Mouse (Mus musculus) megakaryocyte progenitor cell, adult 5-6 weeks (primary cell): ENCODE results near the gene Sytl3. TPM values are rescaled to one million over a fixed set of nuclear protein-coding genes. Genes with fewer than 3 reads are reported as not detected.
A peak's percentile ranks its signal among the peaks of the same experiment; 100 is the strongest.

Source experiments
- ATAC-seq: replicated peaks from 2 replicates; pipeline ENCODE4 v1.8.0; 2016; ENCODE audit warnings: mild to moderate bottlenecking, moderate TSS enrichment, inconsistent platforms; ENCODE audit not compliant: poor library complexity
- total RNA-seq, 2 experiments: library from RNA; stranded (forward) in 1 of 2; stranded (reverse) in 1 of 2; fragments of 157-497, 149-512 nt in 1 of 2; fragments of 200-1000 nt in 1 of 2; gene quantifications; 2 replicates each; pipeline versions ENCODE4 v1.2.3 to v1.2.4; 2015 to 2017

Gene Sytl3
- total RNA-seq, 2 experiments from 2014 or later, result 0.30 TPM; not detected in 1

- no peak for ATAC-seq
Observed at GRCm38 (mm10) chr17:6734746-6735441, 76.0 kb downstream of the Sytl3 start.

- ATAC-seq, result peak; percentile 27; the same call in 1 of the 2 replicates
Observed at GRCm38 (mm10) chr17:6736306-6737272, 77.7 kb downstream of the Sytl3 start.

DNA sequence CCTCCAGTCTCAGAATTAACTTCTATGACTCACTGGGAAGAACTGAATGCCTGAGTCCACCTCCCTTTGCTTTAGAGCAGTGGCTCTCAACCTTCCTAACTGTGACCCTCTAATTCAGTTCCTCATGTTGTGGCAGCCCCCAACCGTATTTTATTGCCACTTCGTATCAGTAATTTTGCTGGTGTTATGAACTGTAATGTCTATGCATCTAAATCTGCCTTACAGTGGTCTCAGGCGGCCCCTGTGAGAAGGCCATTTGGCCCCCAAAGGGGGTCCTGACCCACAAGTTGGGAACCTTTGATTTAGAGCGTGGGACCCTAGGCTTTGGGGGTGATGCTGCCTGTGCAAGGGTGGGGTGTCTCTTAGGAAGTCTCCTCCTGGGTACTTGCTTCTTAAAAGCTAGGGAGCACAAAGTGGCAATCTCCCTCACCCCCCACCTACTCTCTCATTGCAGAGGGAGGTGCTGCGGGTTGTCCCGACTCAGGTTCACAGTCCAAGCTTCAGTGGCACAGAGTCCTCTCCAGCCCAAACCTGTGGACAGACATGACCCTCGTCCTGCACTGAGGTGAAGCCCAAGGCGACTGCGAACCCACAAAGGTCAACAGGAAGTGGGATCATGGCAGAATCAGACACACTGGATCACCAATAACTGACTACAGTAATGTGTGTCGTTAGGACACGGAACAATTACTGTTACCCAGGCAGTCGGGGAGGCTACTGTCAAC is 78.5 kb downstream of the Sytl3 start:
- ATAC-seq, result no peak

- no peak for ATAC-seq
Observed at GRCm38 (mm10) chr17:6738836-6739235, 79.9 kb downstream of the Sytl3 start.

DNA sequence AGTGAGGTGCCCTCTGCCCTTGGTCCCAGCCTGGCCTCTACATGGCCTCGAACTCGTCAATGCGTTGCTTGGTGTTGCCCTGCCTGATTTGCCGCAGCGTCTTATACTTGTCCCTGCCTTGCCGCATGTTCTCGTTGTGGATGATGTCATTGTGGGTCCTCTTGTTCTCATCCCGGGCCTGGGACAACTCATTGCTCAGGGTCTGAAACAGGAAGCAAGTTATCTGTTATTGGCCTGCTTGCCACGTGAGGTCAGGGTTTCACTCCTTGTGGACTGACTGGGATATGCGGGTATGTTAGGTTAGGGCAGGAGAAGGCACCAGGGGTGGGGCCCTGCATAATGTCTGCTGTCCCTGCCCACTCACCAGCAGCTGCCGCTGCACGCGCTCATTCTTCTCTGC is 80.4 kb downstream of the Sytl3 start:
- ATAC-seq, result no peak

DNA sequence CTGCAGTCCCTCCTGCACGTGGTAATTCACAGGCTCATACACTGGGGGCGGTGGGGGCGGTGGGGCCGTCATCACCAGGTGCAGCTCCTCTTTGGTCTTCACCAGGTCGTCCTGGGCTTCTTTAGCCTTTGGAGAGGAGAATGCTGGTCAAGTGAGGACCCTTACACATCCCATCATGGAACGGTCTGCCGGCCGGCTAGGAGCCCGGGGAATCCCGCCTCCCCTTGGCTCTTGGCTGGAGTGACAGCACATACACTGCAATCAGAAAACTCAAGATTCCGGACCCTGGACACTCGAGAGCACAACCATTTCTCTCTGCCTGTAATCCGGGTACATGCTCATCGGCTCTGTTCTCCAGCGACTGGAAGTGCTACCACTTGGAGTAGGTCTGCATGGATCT is 80.9 kb downstream of the Sytl3 start:
- ATAC-seq, result no peak

DNA sequence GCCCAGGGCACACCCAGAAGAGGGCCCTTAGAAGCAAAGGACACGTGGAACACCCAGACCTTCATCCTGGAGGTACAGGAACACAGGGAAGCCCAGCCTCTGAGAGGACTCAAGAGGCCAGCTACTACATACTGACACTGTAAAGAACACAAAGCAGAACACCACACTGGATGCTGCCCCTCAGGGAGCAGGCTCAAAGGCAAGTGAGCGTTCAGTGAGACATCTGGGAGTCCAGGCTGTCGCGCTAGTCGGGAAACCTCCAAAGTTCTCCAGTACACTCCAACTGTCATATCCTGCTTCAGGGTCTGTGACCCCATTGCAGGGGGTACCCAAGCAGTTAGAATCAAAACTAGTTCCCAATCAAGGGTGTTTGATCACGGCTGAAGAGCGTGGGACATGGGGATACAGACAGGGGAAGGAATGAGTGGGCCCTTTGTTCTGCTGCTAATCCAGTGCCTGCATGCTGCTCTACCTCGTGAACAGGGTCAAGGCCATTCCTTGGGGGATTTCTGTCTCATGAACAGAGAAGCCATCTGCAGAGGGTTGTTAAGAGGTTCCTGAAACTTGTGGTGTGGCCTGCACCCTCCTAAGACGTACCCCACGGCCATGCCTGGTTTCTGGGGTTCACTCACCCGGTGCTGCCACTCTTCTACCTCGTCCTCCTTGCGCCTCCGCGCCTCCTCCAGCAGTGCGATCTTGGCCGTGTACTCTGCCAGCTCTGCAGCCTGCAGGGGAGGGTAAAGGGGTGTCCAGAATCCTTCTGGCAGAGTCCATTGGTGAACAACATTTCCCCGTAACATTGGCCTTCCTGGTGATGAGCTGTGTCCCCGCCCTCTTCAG is 81.7 kb downstream of the Sytl3 start:
- no peak for ATAC-seq

DNA sequence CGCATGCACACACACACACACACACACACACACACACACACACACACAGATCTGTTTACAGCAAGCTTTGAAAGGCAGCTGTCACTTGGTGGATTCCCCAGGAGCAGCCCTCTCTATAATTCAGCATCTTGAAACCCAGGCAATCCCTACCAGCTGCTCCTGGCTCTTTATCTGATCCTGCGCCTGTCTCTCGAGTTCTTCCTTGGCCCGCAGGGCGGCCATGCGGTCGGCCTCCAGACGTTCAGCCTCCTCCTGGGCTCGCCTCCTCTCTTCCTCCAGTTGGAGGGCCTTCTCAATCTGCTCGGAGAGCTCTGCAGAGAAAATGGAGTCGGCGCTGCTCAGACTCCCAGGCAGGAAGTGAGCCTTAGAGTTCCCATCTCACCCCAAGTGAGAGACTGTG is 82.4 kb downstream of the Sytl3 start:
- no peak for ATAC-seq

- peak; percentile 25 for ATAC-seq
Observed at GRCm38 (mm10) chr17:6742083-6743038, 83.5 kb downstream of the Sytl3 start.

DNA sequence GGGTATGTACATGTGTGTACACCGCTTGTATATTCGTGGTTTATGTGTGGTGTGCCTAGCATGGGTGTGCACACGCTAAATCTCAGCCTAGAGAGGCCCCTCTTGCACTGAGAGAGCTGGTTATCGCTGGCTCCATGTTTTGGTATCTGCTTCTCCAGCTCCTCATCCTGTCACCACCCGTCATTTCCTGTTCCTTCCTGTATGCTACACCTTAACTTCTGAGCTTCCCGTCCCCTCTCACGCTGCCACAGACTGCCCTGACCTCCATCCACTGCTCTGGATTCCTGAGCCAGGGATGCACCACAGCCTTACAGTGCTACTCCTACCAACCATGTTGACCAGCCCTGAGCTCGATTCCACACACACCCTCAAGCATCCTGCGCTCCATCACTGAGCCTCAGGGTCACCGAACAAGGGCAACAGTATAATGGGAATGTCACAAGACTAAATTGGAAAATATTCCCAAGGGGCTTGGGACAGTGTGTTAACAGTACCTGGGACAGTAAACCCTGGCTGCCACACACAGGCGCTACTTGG is 84.2 kb downstream of the Sytl3 start:
- ATAC-seq, result peak; percentile 9; the same call in 1 of the 2 replicates

DNA sequence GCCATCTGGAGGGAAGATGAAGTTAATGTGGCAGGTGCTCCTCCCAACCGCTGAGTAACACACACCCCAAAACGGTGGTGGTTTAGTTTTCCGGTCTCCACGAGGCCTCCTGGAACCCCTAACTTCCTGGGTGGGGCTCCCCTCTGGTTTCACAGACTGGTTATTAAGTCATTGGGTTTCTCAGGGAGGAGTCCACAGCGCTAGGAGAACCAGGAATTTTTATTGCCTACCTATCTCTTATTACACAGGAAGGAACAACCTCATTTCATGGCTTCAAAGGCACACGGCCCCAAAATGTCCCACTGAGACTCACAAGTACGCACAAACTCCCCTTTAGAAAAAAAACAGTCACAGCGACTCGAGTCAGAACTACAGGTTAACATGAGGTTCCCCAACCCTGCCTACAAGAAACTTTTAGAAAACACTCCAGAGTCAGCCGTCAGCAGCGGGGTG is 84.9 kb downstream of the Sytl3 start:
- ATAC-seq, result peak; percentile 30; the same call in 1 of the 2 replicates

DNA sequence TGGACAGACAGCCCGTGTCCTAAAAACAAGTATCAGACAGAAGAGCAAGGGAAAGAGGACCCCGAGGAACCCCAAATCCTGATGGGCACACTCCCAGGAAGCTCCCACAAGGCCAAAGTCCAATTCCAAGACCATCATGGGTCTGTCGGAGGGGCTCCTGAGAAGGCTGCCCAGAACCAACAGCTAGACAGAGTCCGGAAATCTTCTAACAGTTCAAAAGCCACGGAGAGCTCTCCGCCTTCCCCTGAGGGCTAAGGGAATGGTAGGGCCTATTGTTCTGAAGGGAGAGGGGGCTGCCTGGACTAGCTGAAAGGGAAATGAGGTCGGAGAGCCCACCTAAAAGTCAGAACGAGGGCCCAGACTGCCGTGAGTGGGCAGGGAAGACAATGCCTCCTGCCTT is 85.5 kb downstream of the Sytl3 start:
- ATAC-seq, result no peak

DNA sequence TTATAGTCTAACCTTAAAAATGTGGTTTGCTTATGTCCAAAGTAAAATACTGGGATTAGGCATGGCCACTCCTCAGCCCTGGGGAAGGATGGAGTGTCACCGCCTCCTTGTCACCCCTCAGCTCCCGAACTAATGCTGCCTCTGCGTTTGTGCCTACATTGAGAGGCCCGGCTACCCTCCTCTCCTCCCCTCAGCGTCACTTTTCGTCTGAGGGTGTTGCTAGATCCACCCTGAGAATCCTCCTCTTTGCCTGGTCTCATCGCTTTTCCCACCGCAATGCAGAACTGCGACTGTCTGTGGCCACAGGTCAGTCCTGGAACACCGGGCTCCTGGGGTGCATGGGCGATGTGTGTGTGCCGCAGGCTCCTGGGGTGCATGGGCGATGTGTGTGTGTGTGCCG is 86.0 kb downstream of the Sytl3 start:
- no peak for ATAC-seq

DNA sequence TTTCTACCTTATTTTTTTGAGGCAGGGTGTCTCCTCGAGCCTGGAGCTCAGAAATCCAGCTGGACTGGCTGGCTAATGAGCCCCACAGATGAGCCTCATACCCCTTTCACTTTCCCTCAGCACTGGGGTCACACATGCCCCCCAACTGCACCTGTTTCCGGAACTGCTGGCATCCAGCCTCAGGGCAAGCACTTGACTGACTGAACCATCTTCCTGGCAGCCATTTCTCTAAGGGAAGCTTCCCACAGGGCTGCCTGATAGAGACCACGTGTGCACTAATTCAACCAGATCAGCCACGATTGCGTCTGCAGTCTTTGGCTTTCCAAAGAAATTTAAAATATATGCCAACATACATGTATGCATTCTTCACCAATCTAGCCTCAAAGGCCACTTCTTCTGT is 86.6 kb downstream of the Sytl3 start:
- ATAC-seq, result no peak

GRCm38 (mm10) chr17:6745975-6746374 is 87.1 kb downstream of the Sytl3 start:
- ATAC-seq, result 0 out of 2 replicates have a peak, but pooled peaks have one; percentile 5

DNA sequence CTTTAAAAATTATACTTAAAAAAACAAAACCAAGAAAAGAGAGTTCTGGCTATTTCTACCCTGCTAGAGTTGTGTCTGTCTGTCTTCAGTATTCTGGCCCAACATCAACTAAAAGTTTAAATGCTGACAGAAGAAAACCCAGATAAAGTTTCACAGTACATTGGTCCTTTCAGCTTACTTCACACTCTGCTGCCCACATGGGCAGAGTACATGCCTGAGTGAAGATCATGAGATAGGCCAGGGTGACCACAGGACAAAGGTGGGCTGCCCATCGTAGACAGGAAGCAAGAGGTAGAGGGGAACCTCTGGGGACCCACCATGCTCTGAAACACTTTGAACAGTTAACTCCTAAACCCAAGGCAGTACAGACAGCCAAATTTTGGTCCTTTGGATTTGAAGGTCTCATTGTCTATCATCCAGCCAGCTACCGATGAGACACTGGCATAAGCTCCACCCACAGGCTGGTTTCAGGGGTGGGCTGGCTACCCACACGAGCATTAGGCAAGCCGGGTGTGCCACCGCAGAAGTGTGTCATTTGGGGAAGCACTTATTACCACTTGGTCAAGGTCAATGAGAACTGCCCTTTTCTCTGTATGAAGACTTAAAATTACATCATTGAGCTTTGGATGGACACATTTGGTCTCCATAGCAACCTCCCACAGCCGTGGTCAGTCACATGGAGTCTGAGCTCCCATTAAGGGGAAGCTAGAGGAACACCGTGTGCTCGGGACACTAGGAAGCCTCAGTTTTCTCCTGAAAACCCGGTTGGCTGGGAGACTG is 87.7 kb downstream of the Sytl3 start:
- ATAC-seq, result peak; percentile 72

DNA sequence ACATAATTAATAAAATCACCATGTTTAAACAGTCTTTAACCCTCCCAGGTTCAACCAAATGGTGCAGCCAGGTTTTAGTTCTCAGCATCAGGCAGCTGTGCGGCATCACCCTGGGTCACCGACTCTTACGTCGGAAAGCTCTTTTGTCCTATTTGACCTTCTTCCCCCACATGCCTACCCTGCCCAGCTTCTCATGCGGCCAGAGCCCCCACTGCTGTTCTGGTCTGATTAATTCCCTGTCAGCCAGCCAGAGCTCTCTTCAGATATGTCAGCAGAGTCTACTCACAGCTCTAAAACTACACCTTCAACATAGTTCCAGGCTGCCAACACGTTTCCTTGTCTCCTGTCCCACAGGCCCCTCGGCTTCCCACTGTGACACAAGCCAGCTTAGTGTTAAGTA is 88.6 kb downstream of the Sytl3 start:
- no peak for ATAC-seq
